Mouse (Mus musculus): Measurements from ENCODE around the gene Tsen54. TPM values are rescaled to one million over a fixed set of nuclear protein-coding genes. Genes with fewer than 3 reads are reported as not detected.

The Tsen54 gene
- polyA plus RNA-seq, 1 experiment from 2014 or later, result 23.2 TPM

GRCm38 (mm10) chr11:115833021-115833513, 18.5 kb downstream of the Tsen54 start:
- no peaks in the 10 kb centered on the region for H3K36me3 ChIP-seq (ENCODE audit: poor library complexity, severe bottlenecking)
- WGBS, result 29% methylated on average over 8 of the region's 8 CpGs
- no peaks in the 10 kb centered on the region for H3K9me3 ChIP-seq (replicated peaks)
- peaks cover 12% of the 10 kb centered on the region; the same call in 1 of the 2 replicates for H3K4me1 ChIP-seq
- no peak overlapping the region for H3K27ac ChIP-seq
- H3K9ac ChIP-seq, result no peak overlapping the region
- H3K4me3 ChIP-seq, result no peak overlapping the region
- ATAC-seq, result no peak
- no peak overlapping the region for H3K4me2 ChIP-seq
- H3K27me3 ChIP-seq, result peaks cover 46% of the 10 kb centered on the region

DNA sequence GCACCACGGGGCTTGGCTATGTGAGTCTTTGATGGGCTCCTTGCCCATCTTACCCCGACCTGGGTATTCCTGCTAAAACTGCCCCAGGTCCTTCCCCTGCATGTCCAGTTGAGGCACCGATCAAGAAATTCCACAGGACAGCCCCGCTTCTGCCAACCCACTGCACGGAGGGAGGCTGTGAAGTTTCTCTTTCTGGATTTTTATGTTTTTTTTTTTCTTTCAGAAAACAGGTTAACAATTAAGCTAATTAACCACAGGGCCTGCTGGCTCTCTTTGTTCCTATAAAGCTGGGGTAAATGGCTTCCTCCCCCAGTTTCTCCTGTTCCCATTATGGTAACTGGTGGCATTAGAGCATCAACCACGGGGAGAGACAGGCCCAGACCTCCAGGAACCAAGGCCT, 19.5 kb downstream of the Tsen54 start:
- no peaks in the 10 kb centered on the region for H3K9me3 ChIP-seq (replicated peaks)
- peaks cover 38% of the 10 kb centered on the region for H3K27me3 ChIP-seq

GRCm38 (mm10) chr11:115836656-115837395, 22.3 kb downstream of the Tsen54 start:
- Histone ChIP-seq H3K9me3 (replicated peaks) (no peaks in the 10 kb centered on the region), H3K27me3 (peaks cover 12% of the 10 kb centered on the region), H3K4me3 (no peak overlapping the region), H3K9ac (no peak overlapping the region), H3K4me2 (no peak overlapping the region), H3K27ac (no peak overlapping the region), H3K36me3 (ENCODE audit: poor library complexity, severe bottlenecking) (no peaks in the 10 kb centered on the region), H3K4me1 (peaks cover 12% of the 10 kb centered on the region; the same call in 1 of the 2 replicates)
- ATAC-seq, result no peak
- WGBS, result 35% methylated on average over 11 of the region's 11 CpGs

More for the DNA sequence above, 19.5 kb downstream of the Tsen54 start:
- Histone ChIP-seq H3K9ac (no peak overlapping the region), H3K4me1 (peaks cover 12% of the 10 kb centered on the region; the same call in 1 of the 2 replicates), H3K4me3 (no peak overlapping the region), H3K36me3 (ENCODE audit: poor library complexity, severe bottlenecking) (no peaks in the 10 kb centered on the region), H3K4me2 (no peak overlapping the region), H3K27ac (no peak overlapping the region)
- WGBS, result 50% methylated on average over 6 of the region's 6 CpGs
- ATAC-seq, result no peak

DNA sequence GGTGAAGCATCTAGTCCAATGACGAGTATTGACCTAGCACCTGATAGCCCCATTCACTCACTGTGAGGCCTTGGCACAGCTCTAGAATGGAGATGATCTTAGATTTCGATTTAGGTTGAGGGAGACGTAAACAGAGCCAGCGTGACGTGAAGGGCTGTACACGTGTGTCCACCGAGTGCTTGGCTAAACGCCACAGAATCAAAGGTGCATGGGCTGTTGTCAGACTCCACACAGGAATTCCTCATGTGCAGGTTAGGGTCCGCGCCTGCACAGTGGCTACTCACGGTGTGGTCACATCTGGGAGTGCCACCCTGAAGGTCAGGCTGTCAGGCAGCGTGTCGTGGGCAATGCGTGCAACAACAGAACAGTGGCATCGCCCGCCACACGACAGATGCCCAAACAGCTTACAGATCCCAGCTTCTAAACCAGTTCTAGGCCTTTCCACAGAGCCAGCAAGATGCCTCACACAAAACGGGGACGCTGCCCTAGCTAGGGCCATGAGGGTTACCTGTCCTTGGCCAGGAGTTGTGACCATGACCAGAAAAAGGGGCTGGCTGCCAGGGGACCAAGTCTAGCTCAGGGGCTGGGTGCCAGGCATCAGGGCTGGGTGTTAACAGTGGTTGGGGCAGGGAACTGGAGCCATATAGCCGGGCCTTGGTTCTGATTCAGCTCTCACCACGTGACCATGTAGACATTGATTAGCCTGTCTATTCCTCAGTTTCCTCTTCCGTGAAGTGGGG, 23.3 kb downstream of the Tsen54 start:
- H3K27me3 ChIP-seq, result 0 out of 2 replicates have a peak, but pooled peaks cover 5% of the 10 kb centered on the region
- ATAC-seq, result no peak
- no peak overlapping the region for H3K9ac ChIP-seq
- no peak overlapping the region for H3K27ac ChIP-seq
- WGBS, result 93% methylated on average over 22 of the region's 22 CpGs
- peaks cover 12% of the 10 kb centered on the region; the same call in 1 of the 2 replicates for H3K4me1 ChIP-seq
- H3K4me2 ChIP-seq, result no peak overlapping the region
- no peaks in the 10 kb centered on the region for H3K36me3 ChIP-seq (ENCODE audit: poor library complexity, severe bottlenecking)
- H3K9me3 ChIP-seq (replicated peaks), result no peaks in the 10 kb centered on the region
- no peak overlapping the region for H3K4me3 ChIP-seq

GRCm38 (mm10) chr11:115838895-115839311, 24.4 kb downstream of the Tsen54 start:
- Histone ChIP-seq H3K9me3 (replicated peaks) (no peaks in the 10 kb centered on the region), H3K4me2 (no peak overlapping the region), H3K4me3 (no peak overlapping the region), H3K36me3 (ENCODE audit: poor library complexity, severe bottlenecking) (no peaks in the 10 kb centered on the region), H3K9ac (no peak overlapping the region), H3K27ac (no peak overlapping the region), H3K27me3 (no peaks in the 10 kb centered on the region), H3K4me1 (peaks cover 12% of the 10 kb centered on the region; the same call in 1 of the 2 replicates)
- 46% methylated on average over 4 of the region's 4 CpGs for WGBS
- ATAC-seq, result no peak

DNA sequence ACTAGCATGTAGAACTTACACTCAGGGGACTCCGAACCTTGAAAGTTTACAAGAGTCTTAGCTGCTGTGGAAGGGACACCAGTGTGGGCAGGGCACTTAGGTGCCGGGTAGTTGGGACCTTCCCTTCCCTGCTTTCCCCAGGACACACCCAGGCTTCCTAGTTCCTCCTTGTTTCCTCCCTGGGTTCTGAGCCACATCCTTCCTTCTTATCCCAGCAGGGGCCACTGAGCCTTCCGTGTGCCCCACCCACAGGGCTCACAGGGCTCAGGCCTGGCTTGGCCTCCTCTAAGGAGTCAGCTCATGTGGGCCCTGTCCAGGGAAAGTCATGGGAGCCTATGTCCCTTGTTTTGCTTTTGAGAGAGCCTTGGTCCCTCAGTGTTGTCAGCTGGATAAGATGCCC, 25.2 kb downstream of the Tsen54 start:
- no peaks in the 10 kb centered on the region for H3K9me3 ChIP-seq (replicated peaks)
- no peaks in the 10 kb centered on the region for H3K27me3 ChIP-seq
- H3K4me3 ChIP-seq, result no peak overlapping the region
- WGBS, result 60% methylated on average over 3 of the region's 3 CpGs
- ATAC-seq, result no peak
- no peak overlapping the region for H3K9ac ChIP-seq
- no peaks in the 10 kb centered on the region for H3K36me3 ChIP-seq (ENCODE audit: poor library complexity, severe bottlenecking)
- no peak overlapping the region for H3K4me2 ChIP-seq
- no peak overlapping the region for H3K27ac ChIP-seq
- 0 out of 2 replicates have a peak, but pooled peaks cover 6% of the 10 kb centered on the region for H3K4me1 ChIP-seq

DNA sequence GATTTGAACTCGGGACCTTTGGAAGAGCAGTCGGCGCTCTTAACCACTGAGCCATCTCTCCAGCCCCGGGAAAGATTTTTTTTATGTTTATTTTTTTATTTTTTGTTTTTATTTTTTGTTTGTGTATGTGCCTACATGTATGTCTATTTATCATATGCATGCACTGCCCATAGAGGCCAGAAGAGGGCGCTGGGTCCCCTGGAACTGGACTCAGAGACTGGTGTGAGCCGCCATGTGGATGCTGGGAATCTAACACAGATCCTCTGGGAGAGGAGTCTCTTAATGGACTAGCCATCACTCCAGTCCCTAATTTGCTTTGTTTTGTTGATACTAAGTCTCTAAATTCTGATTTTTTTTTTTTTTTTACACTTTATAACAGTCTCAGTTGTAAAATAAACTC, 26.5 kb downstream of the Tsen54 start:
- H3K27me3 ChIP-seq, result no peaks in the 10 kb centered on the region
- no peaks in the 10 kb centered on the region for H3K4me1 ChIP-seq
- no peak overlapping the region for H3K27ac ChIP-seq
- H3K36me3 ChIP-seq (ENCODE audit: poor library complexity, severe bottlenecking), result no peaks in the 10 kb centered on the region
- no peak overlapping the region for H3K9ac ChIP-seq
- H3K9me3 ChIP-seq (replicated peaks), result no peaks in the 10 kb centered on the region
- WGBS, result 91% methylated on average over 6 of the region's 6 CpGs
- no peak overlapping the region for H3K4me2 ChIP-seq
- no peak for ATAC-seq
- H3K4me3 ChIP-seq, result no peak overlapping the region

DNA sequence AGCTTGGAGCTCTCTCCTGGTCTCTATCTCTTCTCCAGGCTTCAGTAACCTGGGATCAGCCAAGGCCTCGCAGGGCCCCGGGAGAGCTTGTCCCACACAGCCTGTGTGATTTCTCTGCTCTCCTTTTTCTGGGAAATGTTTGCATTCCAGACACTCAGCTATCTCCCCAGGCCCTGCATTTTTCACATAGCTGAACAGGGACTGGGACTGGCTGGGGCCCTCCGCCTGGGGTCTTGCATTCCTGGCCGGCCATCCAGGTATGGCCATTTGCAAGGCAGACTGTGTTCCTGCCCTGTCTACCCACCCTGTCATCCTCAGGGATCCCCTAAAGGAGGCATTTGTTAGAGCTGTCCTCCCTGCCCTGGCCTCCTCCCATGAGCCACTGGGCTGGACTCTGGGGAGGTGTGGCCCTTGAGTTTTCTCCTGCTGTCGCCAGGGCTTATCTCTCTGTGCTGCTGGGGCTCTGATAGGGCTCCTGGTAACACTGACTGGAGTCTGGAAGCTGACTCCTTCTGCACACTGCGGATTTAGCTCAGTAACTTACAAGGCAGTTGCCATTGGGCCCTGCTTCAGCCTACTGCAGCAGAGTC, 27.5 kb downstream of the Tsen54 start:
- Histone ChIP-seq H3K4me3 (no peak overlapping the region), H3K27me3 (no peaks in the 10 kb centered on the region), H3K36me3 (ENCODE audit: poor library complexity, severe bottlenecking) (no peaks in the 10 kb centered on the region), H3K27ac (no peak overlapping the region), H3K4me1 (no peaks in the 10 kb centered on the region), H3K9ac (no peak overlapping the region), H3K4me2 (no peak overlapping the region), H3K9me3 (replicated peaks) (no peaks in the 10 kb centered on the region)
- ATAC-seq, result no peak
- WGBS, result 36% methylated on average over 6 of the region's 6 CpGs

- Histone ChIP-seq H3K36me3 (ENCODE audit: poor library complexity, severe bottlenecking) (no peaks in the 10 kb centered on the region), H3K27me3 (no peaks in the 10 kb centered on the region), H3K4me2 (no peak overlapping the region), H3K4me3 (no peak overlapping the region), H3K4me1 (no peaks in the 10 kb centered on the region), H3K9me3 (replicated peaks) (no peaks in the 10 kb centered on the region), H3K27ac (no peak overlapping the region), H3K9ac (no peak overlapping the region)
- ATAC-seq, result no peak
- WGBS, result 80% methylated on average over 11 of the region's 14 CpGs
Observed at GRCm38 (mm10) chr11:115843141-115843890, 28.8 kb downstream of the Tsen54 start.

DNA sequence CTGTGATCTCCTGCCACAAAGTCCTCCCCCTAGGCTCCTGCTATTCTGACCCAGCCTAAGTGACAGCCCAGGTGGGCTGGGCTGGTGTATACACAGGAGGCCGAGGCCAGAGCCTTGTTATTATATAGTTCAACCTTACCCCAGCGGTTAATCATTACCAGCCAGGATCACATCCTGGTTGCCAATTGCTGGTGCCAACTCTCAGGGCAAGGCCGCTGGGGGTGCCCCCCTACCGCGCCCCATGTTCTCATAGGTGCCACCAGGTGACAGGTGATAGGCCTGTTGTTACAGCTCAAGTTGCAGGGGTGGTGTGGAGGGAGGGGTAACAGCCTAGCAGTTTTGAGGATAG, 29.3 kb downstream of the Tsen54 start:
- no peak for ATAC-seq
- no peak overlapping the region for H3K27ac ChIP-seq
- WGBS, result 92% methylated on average over 5 of the region's 5 CpGs

GRCm38 (mm10) chr11:115844240-115844639, 29.7 kb downstream of the Tsen54 start:
- no peak overlapping the region for H3K4me3 ChIP-seq
- WGBS, result 66% methylated on average over 8 of the region's 8 CpGs
- H3K27ac ChIP-seq, result no peak overlapping the region
- H3K9me3 ChIP-seq (replicated peaks), result no peaks in the 10 kb centered on the region
- no peaks in the 10 kb centered on the region for H3K4me1 ChIP-seq
- no peaks in the 10 kb centered on the region for H3K36me3 ChIP-seq (ENCODE audit: poor library complexity, severe bottlenecking)
- no peak overlapping the region for H3K4me2 ChIP-seq
- H3K27me3 ChIP-seq, result no peaks in the 10 kb centered on the region
- ATAC-seq, result no peak
- no peak overlapping the region for H3K9ac ChIP-seq

More for the DNA sequence above, 29.3 kb downstream of the Tsen54 start:
- no peaks in the 10 kb centered on the region for H3K4me1 ChIP-seq
- no peak overlapping the region for H3K4me2 ChIP-seq
- H3K36me3 ChIP-seq (ENCODE audit: poor library complexity, severe bottlenecking), result no peaks in the 10 kb centered on the region
- H3K9ac ChIP-seq, result no peak overlapping the region
- no peaks in the 10 kb centered on the region for H3K27me3 ChIP-seq
- no peaks in the 10 kb centered on the region for H3K9me3 ChIP-seq (replicated peaks)
- no peak overlapping the region for H3K4me3 ChIP-seq
